Mouse (Mus musculus) kidney, adult 2 months (tissue): Measurements from ENCODE around the gene Polr3h. TPM values are rescaled to one million over a fixed set of nuclear protein-coding genes. Genes with fewer than 3 reads are reported as not detected.

Experiments
- DNase-seq: peaks from one replicate; pipeline ENCODE4 v3.0.0; 2021
- H3K27ac ChIP-seq: fragments of 200-500 bp; 2 replicates; pipeline ENCODE4 v1.5.1; 2012; ENCODE audit warnings: low read depth, low read length, control low read depth, inconsistent platforms; ENCODE audit not compliant: insufficient read depth
- H3K27me3 ChIP-seq: fragments of 200-500 bp; replicated peaks from 2 replicates; pipeline ENCODE4 v1.6.1; 2012; ENCODE audit warnings: mild to moderate bottlenecking, moderate library complexity, low read length, inconsistent platforms; ENCODE audit not compliant: control insufficient read depth, insufficient read depth
- H3K36me3 ChIP-seq: fragments of 200-500 bp; 2 replicates; pipeline ENCODE4 v1.6.1; 2012; ENCODE audit warnings: mild to moderate bottlenecking, moderate library complexity, low read length, inconsistent platforms; ENCODE audit not compliant: control insufficient read depth, insufficient read depth
- H3K4me1 ChIP-seq: fragments of 200-500 bp; 2 replicates; pipeline ENCODE4 v1.6.1; 2011; ENCODE audit warnings: low read length; ENCODE audit not compliant: control insufficient read depth, insufficient read depth
- H3K4me3 ChIP-seq: fragments of 200-500 bp; 2 replicates; pipeline ENCODE4 v1.5.1; 2011; ENCODE audit warnings: mild to moderate bottlenecking, low read depth, low read length, control low read depth; ENCODE audit not compliant: insufficient read depth
- CTCF ChIP-seq: fragments of 200-500 bp; conservative IDR thresholded peaks from 2 replicates; pipeline ENCODE4 v1.5.1; 2011; ENCODE audit warnings: low read depth, mild to moderate bottlenecking, control low read depth, low read length, moderate library complexity, mixed read lengths; ENCODE audit not compliant: insufficient read depth, insufficient read length
- POLR2A ChIP-seq: fragments of 200-500 bp; IDR thresholded peaks from one replicate; pipeline ENCODE4 v1.6.1; 2011; ENCODE audit warnings: low read depth, low read length, control low read depth
- WGBS: fragments of 180-500 bp; shearing (Covaris S2); methylation state at CpG from one replicate; pipeline ENCODE4 v1.1.7; 2018; 5-methylcytosine and 5-hydroxymethylcytosine counted together
- polyA plus RNA-seq: library from polyadenylated mRNA; depleted of rRNA; stranded (reverse); fragments of >200 nt; gene quantifications from 2 replicates; pipeline ENCODE4 v1.2.3, GENCODE M21; 2012

The Polr3h gene
- polyA plus RNA-seq, 1 experiment, result 20.2 TPM

- WGBS, result under 1% methylated on average over 53 of the region's 53 CpGs
- peak within 1 kb of the TSS; percentile 68 for H3K4me3 ChIP-seq
- H3K27me3 ChIP-seq, result no peaks in the 10 kb centered on the region
- TF ChIP-seq POLR2A (peak; percentile 41), CTCF (no peak)
- H3K36me3 ChIP-seq, result peaks cover 2% of the 10 kb centered on the region; the same call in 1 of the 2 replicates
- peak; percentile 100 for DNase-seq
- peak within 1 kb of the TSS; percentile 97 for H3K27ac ChIP-seq
- peaks cover 9% of the 10 kb centered on the region; the same call in 1 of the 2 replicates for H3K4me1 ChIP-seq
Observed at GRCm38 (mm10) chr15:81872262-81873136, 53.5 kb downstream of the Polr3h start, which contains the start of gene Aco2. Gene Aco2 (plus strand): TSS chr15:81872309.

DNA sequence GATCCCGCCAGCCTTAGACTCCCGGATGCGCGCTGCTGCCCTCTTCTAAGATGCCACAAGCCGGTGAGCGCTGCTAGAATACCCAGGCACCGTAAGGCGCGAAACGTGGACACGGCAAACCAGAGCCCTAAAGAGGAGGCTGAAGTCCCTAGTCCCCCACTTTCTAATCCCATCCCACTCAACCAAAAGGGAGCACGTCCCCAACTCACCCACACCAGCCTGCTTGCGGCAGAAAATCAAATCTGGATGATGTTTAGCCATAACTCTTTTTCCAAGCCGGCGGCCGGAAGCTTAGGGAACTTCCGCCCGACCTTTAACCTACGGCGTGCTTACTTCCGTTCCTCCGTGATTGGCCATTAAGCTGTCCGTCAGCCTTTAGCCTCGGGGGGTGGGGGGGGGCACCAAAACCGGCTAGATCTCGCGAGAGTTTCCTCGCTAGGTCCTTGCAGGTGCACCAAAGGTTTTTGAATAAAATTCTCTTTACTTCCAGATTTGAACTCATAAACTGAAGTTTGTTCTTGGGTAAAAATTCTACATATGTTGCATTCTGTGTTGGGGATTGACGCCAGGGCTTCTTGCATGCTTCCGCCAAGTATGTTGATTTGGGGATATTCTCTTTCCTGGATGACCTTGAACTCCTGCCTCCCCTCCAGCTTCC lies 54.3 kb downstream of the Polr3h start, which contains the start of gene Phf5a:
Gene Phf5a (minus strand): TSS at position 308 of the 658 bp plus-strand sequence.
- DNase-seq, result peak; percentile 94
- no peak for TF ChIP-seq POLR2A
- no peak for TF ChIP-seq CTCF
- H3K4me3 ChIP-seq, result peak within 1 kb of the TSS; percentile 68
- under 1% methylated on average over 30 of the region's 30 CpGs for WGBS
- no peaks in the 10 kb centered on the region for H3K27me3 ChIP-seq
- peaks cover 9% of the 10 kb centered on the region; the same call in 1 of the 2 replicates for H3K4me1 ChIP-seq
- H3K27ac ChIP-seq, result peak within 1 kb of the TSS; percentile 97
- peaks cover 2% of the 10 kb centered on the region; the same call in 1 of the 2 replicates for H3K36me3 ChIP-seq

DNA sequence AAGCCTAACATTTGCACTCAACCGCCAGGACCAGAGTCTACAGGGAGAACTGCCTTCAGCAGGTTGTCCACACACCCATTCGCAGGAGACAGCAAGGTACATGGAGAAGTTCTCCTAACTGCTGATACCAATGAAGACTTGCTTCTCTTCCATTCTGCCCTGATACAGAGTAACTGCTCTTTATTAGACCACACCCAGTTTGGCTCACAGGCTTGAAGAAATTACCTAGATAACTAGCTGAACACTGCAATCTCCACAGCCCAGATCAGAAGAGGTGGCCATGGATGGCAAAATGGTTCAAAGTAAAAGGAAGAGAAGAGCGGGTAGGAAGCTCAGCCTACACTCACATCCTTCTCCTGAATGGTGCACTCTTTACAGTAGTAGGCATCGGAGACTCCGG lies 56.1 kb downstream of the Polr3h start:
- Histone ChIP-seq H3K4me3 (no peak overlapping the region), H3K27ac (no peak overlapping the region), H3K27me3 (no peaks in the 10 kb centered on the region), H3K4me1 (peaks cover 4% of the 10 kb centered on the region; the same call in 1 of the 2 replicates), H3K36me3 (peaks cover 2% of the 10 kb centered on the region; the same call in 1 of the 2 replicates)
- no peak for DNase-seq
- WGBS, result 98% methylated on average over 5 of the region's 5 CpGs
- no peak for TF ChIP-seq POLR2A
- no peak for TF ChIP-seq CTCF

GRCm38 (mm10) chr15:81864238-81864637 lies 61.8 kb downstream of the Polr3h start:
- TF ChIP-seq POLR2A, result no peak
- Histone ChIP-seq H3K27ac (no peak overlapping the region), H3K27me3 (no peaks in the 10 kb centered on the region), H3K36me3 (no peaks in the 10 kb centered on the region; the same call in 1 of the 2 replicates), H3K4me3 (no peak overlapping the region), H3K4me1 (no peaks in the 10 kb centered on the region)
- 92% methylated on average over 7 of the region's 7 CpGs for WGBS
- no peak for DNase-seq

DNA sequence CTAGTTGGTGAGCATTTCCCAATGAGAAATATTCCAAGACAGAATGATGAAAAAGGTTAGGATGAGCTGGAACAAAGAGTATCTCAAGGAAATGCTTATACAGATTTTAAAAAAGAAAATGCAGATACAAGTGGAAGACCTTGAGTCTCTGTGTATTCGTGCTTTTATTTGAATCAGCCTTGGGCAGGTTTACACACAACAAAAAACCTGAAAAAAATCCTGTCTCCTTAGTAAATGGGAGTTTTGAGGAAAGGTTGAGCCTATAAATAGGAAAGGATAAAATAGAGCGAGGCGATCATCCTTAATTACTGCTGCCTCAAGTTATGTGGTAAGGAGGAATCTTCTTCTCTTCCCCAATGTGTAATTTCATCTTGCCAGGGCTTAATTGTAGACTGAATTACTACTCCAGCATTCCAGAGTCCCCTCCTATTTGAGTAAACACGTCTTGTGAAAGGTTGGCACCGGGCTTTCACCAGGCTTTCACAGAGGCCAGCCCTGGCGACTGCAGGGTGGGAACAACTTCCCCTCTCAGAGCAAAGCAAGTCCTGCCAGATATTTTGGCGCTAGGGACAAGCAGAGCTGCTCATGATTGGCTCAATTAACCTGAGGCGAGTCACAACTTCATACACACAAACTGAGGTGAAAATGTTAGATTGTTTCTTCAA lies 65.4 kb downstream of the Polr3h start:
- Histone ChIP-seq H3K27me3 (no peaks in the 10 kb centered on the region), H3K4me1 (no peaks in the 10 kb centered on the region), H3K36me3 (no peaks in the 10 kb centered on the region; the same call in 1 of the 2 replicates), H3K4me3 (no peak overlapping the region), H3K27ac (peak overlapping the region; percentile 30; the same call in 1 of the 2 replicates)
- DNase-seq, result no peak
- TF ChIP-seq CTCF (no peak), POLR2A (no peak)
- WGBS, result 35% methylated on average over 8 of the region's 8 CpGs

- DNase-seq, result peak; percentile 97
- no peak for TF ChIP-seq CTCF
- TF ChIP-seq POLR2A, result peak; percentile 64
- peak overlapping the region; percentile 100 for H3K27ac ChIP-seq
- WGBS, result under 1% methylated on average over 39 of the region's 39 CpGs
- no peaks in the 10 kb centered on the region for H3K27me3 ChIP-seq
- H3K4me3 ChIP-seq, result peak overlapping the region; percentile 87
- no peaks in the 10 kb centered on the region; the same call in 1 of the 2 replicates for H3K36me3 ChIP-seq
- peaks cover 4% of the 10 kb centered on the region; the same call in 1 of the 2 replicates for H3K4me1 ChIP-seq
Observed at GRCm38 (mm10) chr15:81859330-81860255, 66.4 kb downstream of the Polr3h start.
